Mouse (Mus musculus) MEL (cell line): ENCODE results near the gene Vwa8. TPM values are rescaled to one million over a fixed set of nuclear protein-coding genes. Genes with fewer than 3 reads are reported as not detected.
A peak's percentile ranks its signal among the peaks of the same experiment; 100 is the strongest.

Source experiments
- DNase-seq: peaks from one replicate; pipeline ENCODE4 v3.0.0; 2011; ENCODE audit warnings: low read depth, low spot score
- H3K27ac ChIP-seq: 2 replicates; pipeline ENCODE4 v1.5.1; 2012; ENCODE audit warnings: low read depth, mild to moderate bottlenecking, control low read depth, low read length, moderate library complexity; ENCODE audit not compliant: control insufficient read depth
- H3K27me3 ChIP-seq, 2 experiments: fragments of 150-350 bp in 1 of 2; sonication (generic) in 1 of 2; 2 replicates each; pipeline ENCODE4 v1.6.1; 2012; ENCODE audit warnings: low read length in 2 of 2, mild to moderate bottlenecking in 2 of 2, improper control_type of control experiment in 1 of 2, moderate library complexity in 1 of 2; ENCODE audit not compliant: insufficient read depth in 2 of 2, control insufficient read depth in 1 of 2
- H3K36me3 ChIP-seq, 2 experiments: 2 replicates each; pipeline ENCODE4 v1.6.1; 2012 to 2014; ENCODE audit warnings: low read length in 2 of 2, improper control_type of control experiment in 1 of 2, inconsistent platforms in 1 of 2, mild to moderate bottlenecking in 1 of 2; ENCODE audit not compliant: insufficient read depth in 2 of 2, control insufficient read depth in 1 of 2
- H3K4me1 ChIP-seq, 2 experiments: fragments of 150-350 bp in 1 of 2; sonication (generic) in 1 of 2; 2 replicates each; pipeline ENCODE4 v1.6.1; 2012; ENCODE audit warnings: low read length in 2 of 2, improper control_type of control experiment in 1 of 2, mild to moderate bottlenecking in 1 of 2; ENCODE audit not compliant: insufficient read depth in 2 of 2, control insufficient read depth in 1 of 2
- H3K4me3 ChIP-seq, 2 experiments: fragments of 150-350 bp in 1 of 2; sonication (generic) in 1 of 2; 2 replicates each; pipeline ENCODE4 v1.5.1; 2012; ENCODE audit warnings: low read depth in 2 of 2, low read length in 2 of 2, mild to moderate bottlenecking in 2 of 2, moderate library complexity in 2 of 2, control low read depth in 1 of 2, improper control_type of control experiment in 1 of 2; ENCODE audit not compliant: control insufficient read depth in 1 of 2, insufficient read depth in 1 of 2
- H3K79me2 ChIP-seq: 2 replicates; pipeline ENCODE4 v1.6.1; 2012; ENCODE audit warnings: mild to moderate bottlenecking, low read length, moderate library complexity; ENCODE audit not compliant: control insufficient read depth, poor library complexity, insufficient read depth
- H3K9ac ChIP-seq: 2 replicates; pipeline ENCODE4 v1.6.1; 2012; ENCODE audit warnings: low read depth, mild to moderate bottlenecking, control low read depth, low read length, moderate library complexity; ENCODE audit not compliant: control insufficient read depth, poor library complexity, severe bottlenecking
- H3K9me3 ChIP-seq: fragments of 150-350 bp; sonication (generic); replicated peaks from 2 replicates; pipeline ENCODE4 v1.6.1; 2012; ENCODE audit warnings: mild to moderate bottlenecking, low read length, improper control_type of control experiment, moderate library complexity; ENCODE audit not compliant: insufficient read depth
- CHD1 ChIP-seq: IDR thresholded peaks from 2 replicates; pipeline ENCODE4 v1.6.1; 2012; ENCODE audit warnings: low read depth, mild to moderate bottlenecking, inconsistent platforms, low read length, improper control_type of control experiment
- CTCF ChIP-seq, 3 experiments: IDR thresholded peaks in 2 of 3; conservative IDR thresholded peaks in 1 of 3; 2 replicates each; pipeline ENCODE4 v1.5.1; 2011 to 2012; ENCODE audit warnings: low read length in 3 of 3, low read depth in 2 of 3, mild to moderate bottlenecking in 2 of 3, improper control_type of control experiment in 1 of 3, inconsistent platforms in 1 of 3, mixed read lengths in 1 of 3, moderate library complexity in 1 of 3; ENCODE audit not compliant: control insufficient read depth in 1 of 3, insufficient read depth in 1 of 3, poor library complexity in 1 of 3, severe bottlenecking in 1 of 3
- ELF1 ChIP-seq: IDR thresholded peaks from 2 replicates; pipeline ENCODE4 v1.6.1; 2014; ENCODE audit warnings: low read depth, mild to moderate bottlenecking, inconsistent platforms, low read length, improper control_type of control experiment, moderate library complexity
- EP300 ChIP-seq, 2 experiments: IDR thresholded peaks; 2 replicates each; pipeline ENCODE4 v1.6.1; 2011; ENCODE audit warnings: improper control_type of control experiment in 2 of 2, low read length in 2 of 2, low read depth in 1 of 2, mild to moderate bottlenecking in 1 of 2
- GATA1 ChIP-seq: IDR thresholded peaks from 2 replicates; pipeline ENCODE4 v1.6.1; 2011; ENCODE audit warnings: low read depth, low read length, improper control_type of control experiment
- HCFC1 ChIP-seq: IDR thresholded peaks from 2 replicates; pipeline ENCODE4 v1.6.1; 2012; ENCODE audit warnings: low read depth, mild to moderate bottlenecking, inconsistent platforms, low read length, improper control_type of control experiment, moderate library complexity
- KAT2A ChIP-seq: conservative IDR thresholded peaks from 2 replicates; pipeline ENCODE4 v1.6.1; 2012; ENCODE audit warnings: low read depth, low read length, improper control_type of control experiment, inconsistent platforms
- MAFK ChIP-seq: IDR thresholded peaks from 2 replicates; pipeline ENCODE4 v1.6.1; 2011; ENCODE audit warnings: low read depth, mild to moderate bottlenecking, low read length, improper control_type of control experiment, borderline replicate concordance
- MAX ChIP-seq: IDR thresholded peaks from 2 replicates; pipeline ENCODE4 v1.6.1; 2011; ENCODE audit warnings: low read length, improper control_type of control experiment
- MEF2A ChIP-seq: IDR thresholded peaks from 2 replicates; pipeline ENCODE4 v1.6.1; 2014; ENCODE audit warnings: low read depth, mild to moderate bottlenecking, inconsistent platforms, low read length, improper control_type of control experiment; ENCODE audit not compliant: poor library complexity, insufficient replicate concordance, severe bottlenecking; ENCODE audit errors: extremely low read depth
- MXI1 ChIP-seq: IDR thresholded peaks from 2 replicates; pipeline ENCODE4 v1.6.1; 2011; ENCODE audit warnings: mild to moderate bottlenecking, low read depth, low read length, improper control_type of control experiment
- MYC ChIP-seq: IDR thresholded peaks from 2 replicates; pipeline ENCODE4 v1.6.1; 2011; ENCODE audit warnings: low read depth, mild to moderate bottlenecking, low read length, improper control_type of control experiment, moderate library complexity
- POLR2A ChIP-seq, 2 experiments: IDR thresholded peaks; 2 replicates each; pipeline ENCODE4 v1.6.1; 2011 to 2012; ENCODE audit warnings: low read length in 2 of 2, mild to moderate bottlenecking in 2 of 2, control low read depth in 1 of 2, improper control_type of control experiment in 1 of 2, low read depth in 1 of 2, moderate library complexity in 1 of 2; ENCODE audit not compliant: control insufficient read depth in 1 of 2, insufficient read depth in 1 of 2, poor library complexity in 1 of 2
- POLR2AphosphoS2 ChIP-seq: IDR thresholded peaks from 2 replicates; pipeline ENCODE4 v1.6.1; 2011; ENCODE audit warnings: low read length, improper control_type of control experiment
- POLR2AphosphoS5 ChIP-seq: IDR thresholded peaks from 2 replicates; pipeline ENCODE4 v1.6.1; 2012; ENCODE audit warnings: low read depth, borderline replicate concordance, mild to moderate bottlenecking, inconsistent platforms, low read length, moderate library complexity, mixed read lengths
- TAL1 ChIP-seq: IDR thresholded peaks from 2 replicates; pipeline ENCODE4 v1.6.1; 2012; ENCODE audit warnings: mild to moderate bottlenecking, inconsistent platforms, low read length, moderate library complexity, mixed read lengths
- TBP ChIP-seq: IDR thresholded peaks from 2 replicates; pipeline ENCODE4 v1.8.0; 2011; ENCODE audit warnings: low read depth, low read length, improper control_type of control experiment
- TCF12 ChIP-seq: IDR thresholded peaks from 2 replicates; pipeline ENCODE4 v1.6.1; 2014; ENCODE audit warnings: low read depth, mild to moderate bottlenecking, inconsistent platforms, low read length, improper control_type of control experiment, moderate library complexity
- ZC3H11A ChIP-seq: IDR thresholded peaks from 2 replicates; pipeline ENCODE4 v1.6.1; 2012; ENCODE audit warnings: low read depth, mild to moderate bottlenecking, inconsistent platforms, low read length, improper control_type of control experiment
- ZNF384 ChIP-seq: IDR thresholded peaks from 2 replicates; pipeline ENCODE4 v1.6.1; 2012; ENCODE audit warnings: low read depth, mild to moderate bottlenecking, inconsistent platforms, low read length, improper control_type of control experiment
- polyA plus RNA-seq, 2 experiments: library from polyadenylated mRNA; stranded (reverse) in 1 of 2; unstranded in 1 of 2; fragments of >175 nt in 1 of 2; fragments of >200 nt in 1 of 2; gene quantifications; 2 replicates each; pipeline versions ENCODE4 v1.2.1 to v1.2.4; 2012; ENCODE audit warnings: low replicate concordance in 2 of 2, low read depth in 1 of 2; ENCODE audit not compliant: insufficient read length in 2 of 2, insufficient read depth in 1 of 2, missing spikeins in 1 of 2
- total RNA-seq: library from RNA; depleted of rRNA; stranded (reverse); fragments of 300-350 nt; gene quantifications from 2 replicates; pipeline ENCODE4 v1.2.3, GENCODE M21; 2012

Gene Vwa8
- total and polyA plus RNA-seq, 3 experiments, result 12.4 to 19.6 TPM; not detected in 1

GRCm38 (mm10) chr14:78849961-78850578 is 1.2 kb downstream of the Vwa8 start:
- H3K79me2 ChIP-seq, result peaks cover 5% of the 10 kb centered on the region; the same call in 1 of the 2 replicates
- no peaks in the 10 kb centered on the region for H3K9me3 ChIP-seq
- H3K4me3 ChIP-seq, result peak overlapping the region; percentile 81 to 86
- peak; percentile 59 for DNase-seq
- peaks cover 0 to 2% of the 10 kb centered on the region in 2 experiments; a peak in 1 of 4 replicates for H3K36me3 ChIP-seq
- peak overlapping the region; percentile 1; the same call in 1 of the 2 replicates for H3K27ac ChIP-seq
- no peaks in the 10 kb centered on the region for H3K27me3 ChIP-seq
- H3K9ac ChIP-seq, result peak overlapping the region; percentile 81
- peaks cover 4 to 5% of the 10 kb centered on the region in 2 experiments; a peak in 2 of 4 replicates for H3K4me1 ChIP-seq
- TF ChIP-seq TAL1 (peak; percentile 46), MAFK (no peak), TCF12 (peak; percentile 50; the same call in 1 of the 2 replicates), KAT2A (no peak), GATA1 (peak; percentile 65), CTCF (IDR thresholded peaks at IDR 0.05 in 2 of 3, conservative IDR thresholded peaks at IDR 0.05 in 1 of 3; ENCODE audit: control insufficient read depth in 1 of 3, insufficient read depth in 1 of 3, low read depth in 2 of 3, low read length in 3 of 3, poor library complexity in 1 of 3, severe bottlenecking in 1 of 3) (no peak), MYC (0 out of 2 replicates have a peak, but pooled peaks have one; percentile 6), ZNF384 (no peak), EP300 (IDR thresholded peaks at IDR 0.05; ENCODE audit: low read depth in 1 of 2, low read length in 2 of 2) (peak; percentile 12 to 41; a peak in 1 of 4 replicates), HCFC1 (no peak)
- TF ChIP-seq, all 39 proteins: peak for 5

- Histone ChIP-seq H3K27ac (no peak overlapping the region), H3K36me3 (peaks cover 0 to 2% of the 10 kb centered on the region in 2 experiments; a peak in 1 of 4 replicates), H3K9me3 (no peaks in the 10 kb centered on the region), H3K9ac (no peak overlapping the region), H3K4me3 (no peak overlapping the region), H3K4me1 (peaks cover 4 to 5% of the 10 kb centered on the region in 2 experiments; a peak in 2 of 4 replicates), H3K79me2 (peaks cover 7% of the 10 kb centered on the region), H3K27me3 (no peaks in the 10 kb centered on the region)
- TF ChIP-seq TBP (no peak), TCF12 (no peak), GATA1 (no peak), CHD1 (no peak), ELF1 (no peak), HCFC1 (no peak), POLR2AphosphoS5 (no peak), ZC3H11A (no peak), MEF2A (no peak), MXI1 (no peak), POLR2AphosphoS2 (no peak), MAX (no peak), ZNF384 (no peak), POLR2A (IDR thresholded peaks at IDR 0.05; ENCODE audit: control insufficient read depth in 1 of 2, insufficient read depth in 1 of 2, low read depth in 1 of 2, low read length in 2 of 2, poor library complexity in 1 of 2) (no peak)
- DNase-seq, result no peak
These were observed 1.8 kb downstream of the Vwa8 start for GRCm38 (mm10) chr14:78850666-78851065.
